Mouse (Mus musculus) E14TG2a.4 (cell line): Measurements from ENCODE around the gene Gm17364.

ENCODE experiments used
- CTCF ChIP-seq: conservative IDR thresholded peaks from 2 replicates; pipeline ENCODE4 v1.5.1; 2014; ENCODE audit warnings: low read length
- NANOG ChIP-seq: IDR thresholded peaks from 2 replicates; pipeline ENCODE4 v1.6.1; 2014; ENCODE audit warnings: borderline replicate concordance, low read length, mixed read lengths
- POU5F1 ChIP-seq: IDR thresholded peaks from 2 replicates; pipeline ENCODE4 v1.6.1; 2014; ENCODE audit warnings: low read length, borderline replicate concordance

DNA sequence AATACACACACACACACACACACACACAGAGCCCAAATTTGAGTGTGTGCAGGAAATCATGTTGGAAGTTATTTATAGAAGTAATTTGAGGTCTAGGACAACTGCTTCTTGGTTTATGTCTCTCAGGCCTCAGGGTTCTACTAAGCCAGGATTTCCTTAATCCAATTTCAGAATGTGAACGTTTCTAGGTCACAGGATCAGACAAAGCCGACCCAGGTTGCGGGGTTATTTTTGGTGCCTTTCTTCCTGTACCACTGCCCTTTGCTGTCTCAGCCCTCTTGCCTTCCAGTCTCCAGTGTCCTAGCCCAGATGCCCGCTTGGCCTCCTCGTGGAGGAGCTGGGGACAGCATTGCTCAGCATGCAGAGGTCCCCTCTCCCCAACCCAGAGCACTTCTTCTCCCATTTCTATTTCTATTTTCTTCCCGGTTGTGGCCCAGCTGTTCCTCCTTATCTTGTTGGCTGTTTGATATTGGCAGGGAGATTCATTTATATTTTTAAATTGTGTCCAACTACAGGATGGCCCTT is 29.4 kb downstream of the Gm17364 start:
- TF ChIP-seq POU5F1, result no peak
- no peak for TF ChIP-seq CTCF
- TF ChIP-seq NANOG, result no peak
